Mouse (Mus musculus) heart, postnatal 0 days (tissue): ENCODE results near the gene Tuba8. TPM values are rescaled to one million over a fixed set of nuclear protein-coding genes. Genes with fewer than 3 reads are reported as not detected.

Experiments used
- ATAC-seq: fragments of 200-750 bp; cut with Nextera tagmentation; 2 replicates; pipeline ENCODE4 v1.8.0; 2017; ENCODE audit warnings: low read depth, moderate number of reproducible peaks, moderate library complexity; ENCODE audit not compliant: insufficient read depth
- DNase-seq: peaks from one replicate; pipeline ENCODE4 v3.0.0-alpha.2; 2016; ENCODE audit warnings: low spot score
- H3K27ac ChIP-seq: fragments of 300-500 bp; sonication (generic); 2 replicates; pipeline ENCODE4 v1.5.1; 2014; ENCODE audit warnings: low read depth, mild to moderate bottlenecking
- H3K27me3 ChIP-seq: fragments of 300-500 bp; sonication (generic); 2 replicates; pipeline ENCODE4 v1.6.1; 2014; ENCODE audit warnings: low read length, mixed read lengths; ENCODE audit not compliant: control insufficient read depth, insufficient read depth
- H3K36me3 ChIP-seq: fragments of 300-500 bp; sonication (generic); replicated peaks from 2 replicates; pipeline ENCODE4 v1.6.1; 2014; ENCODE audit warnings: low read length, mixed read lengths; ENCODE audit not compliant: control insufficient read depth, insufficient read depth
- H3K4me1 ChIP-seq: fragments of 300-500 bp; sonication (generic); 2 replicates; pipeline ENCODE4 v1.6.1; 2014; ENCODE audit warnings: antibody characterized with exemption; ENCODE audit not compliant: control insufficient read depth, insufficient read depth
- H3K4me2 ChIP-seq: fragments of 300-500 bp; sonication (generic); 2 replicates; pipeline ENCODE4 v1.6.1; 2014; ENCODE audit warnings: low read depth, mild to moderate bottlenecking, low read length, moderate library complexity
- H3K4me3 ChIP-seq: fragments of 300-500 bp; sonication (generic); 2 replicates; pipeline ENCODE4 v1.5.1; 2014; ENCODE audit warnings: low read depth, low read length
- H3K9ac ChIP-seq: fragments of 300-500 bp; sonication (generic); replicated peaks from 2 replicates; pipeline ENCODE4 v1.6.1; 2014; ENCODE audit warnings: low read depth, low read length, mixed read lengths
- H3K9me3 ChIP-seq: fragments of 300-500 bp; sonication (generic); replicated peaks from 2 replicates; pipeline ENCODE4 v1.6.1; 2016; ENCODE audit warnings: low read length; ENCODE audit not compliant: control insufficient read depth
- CTCF ChIP-seq: IDR thresholded peaks from 2 replicates; pipeline ENCODE4 v1.5.1; 2016; ENCODE audit warnings: antibody characterized with exemption, control low read depth, low read depth
- EP300 ChIP-seq: IDR thresholded peaks from 2 replicates; pipeline ENCODE4 v1.6.1; 2016; ENCODE audit warnings: antibody characterized with exemption, low read depth
- WGBS: fragments of 180-500 bp; shearing (Covaris S2); extraction: QIAGEN DNeasy Blood & Tissue Kit; methylation state at CpG from one replicate; pipeline ENCODE4 v1.1.7; 2014; 5-methylcytosine and 5-hydroxymethylcytosine counted together
- polyA plus RNA-seq: library from polyadenylated mRNA; unstranded; fragments of >200 nt; fragmentation: Nextera tagmentation; extraction: Ambion mirVana; gene quantifications from 2 replicates; pipeline ENCODE4 v1.2.1, GENCODE M21; 2015
- total RNA-seq: library from RNA; depleted of rRNA; stranded (reverse); fragments of >200 nt; gene quantifications from 2 replicates; pipeline ENCODE4 v1.2.3, GENCODE M21; 2014; ENCODE audit warnings: low replicate concordance

The Tuba8 gene
- total and polyA plus RNA-seq, 2 experiments from 2014 or later, result 5.6 to 6.0 TPM

DNA sequence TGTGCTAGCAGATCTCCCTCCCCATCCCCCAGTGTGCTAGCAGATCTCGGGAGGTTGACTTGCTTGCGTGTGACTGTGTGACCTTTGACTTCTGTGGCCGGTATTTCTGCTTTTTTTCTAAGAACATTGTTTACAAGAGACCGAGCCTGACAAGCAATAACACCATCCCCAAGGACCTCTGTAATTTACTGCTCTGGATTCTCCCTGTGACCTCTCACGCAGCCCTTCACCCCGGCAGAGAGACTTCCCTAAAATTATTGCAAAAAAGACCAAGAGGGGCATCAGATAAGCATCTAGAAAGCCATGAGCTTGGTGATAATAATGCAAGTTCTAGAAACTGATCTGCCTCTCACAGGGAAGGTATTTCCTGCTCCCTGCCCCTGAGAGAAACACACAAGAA is 14.5 kb downstream of the Tuba8 start:
- Histone ChIP-seq H3K9ac (no peak overlapping the region), H3K36me3 (no peaks in the 10 kb centered on the region), H3K4me3 (no peak overlapping the region), H3K9me3 (no peaks in the 10 kb centered on the region), H3K27me3 (no peaks in the 10 kb centered on the region), H3K4me2 (no peak overlapping the region), H3K27ac (no peak overlapping the region; the same call in 1 of the 2 replicates), H3K4me1 (0 out of 2 replicates have a peak, but pooled peaks cover 8% of the 10 kb centered on the region)
- no peak for TF ChIP-seq CTCF
- TF ChIP-seq EP300, result no peak
- 32% methylated on average over 6 of the region's 6 CpGs for WGBS
- no peak for ATAC-seq
- no peak for DNase-seq

GRCm38 (mm10) chr6:121226043-121226442 is 15.5 kb downstream of the Tuba8 start:
- ATAC-seq (no peak), DNase-seq (no peak)
- TF ChIP-seq CTCF, result no peak
- TF ChIP-seq EP300, result no peak
- Histone ChIP-seq H3K36me3 (no peaks in the 10 kb centered on the region), H3K4me2 (peak overlapping the region; percentile 6; the same call in 1 of the 2 replicates), H3K27ac (peak overlapping the region; percentile 49; the same call in 1 of the 2 replicates), H3K27me3 (no peaks in the 10 kb centered on the region), H3K4me1 (no peaks in the 10 kb centered on the region), H3K4me3 (no peak overlapping the region), H3K9me3 (no peaks in the 10 kb centered on the region), H3K9ac (no peak overlapping the region)
- 52% methylated on average over 4 of the region's 4 CpGs for WGBS

GRCm38 (mm10) chr6:121226744-121227143 is 16.2 kb downstream of the Tuba8 start:
- H3K4me3 ChIP-seq, result no peak overlapping the region
- H3K4me2 ChIP-seq, result no peak overlapping the region
- TF ChIP-seq CTCF (no peak), EP300 (no peak)
- no peak overlapping the region for H3K27ac ChIP-seq
- no peaks in the 10 kb centered on the region for H3K4me1 ChIP-seq
- no peak for ATAC-seq
- no peaks in the 10 kb centered on the region for H3K36me3 ChIP-seq
- no peak for DNase-seq
- H3K9me3 ChIP-seq, result no peaks in the 10 kb centered on the region
- no peak overlapping the region for H3K9ac ChIP-seq
- WGBS, result 75% methylated on average over 2 of the region's 2 CpGs
- no peaks in the 10 kb centered on the region for H3K27me3 ChIP-seq

DNA sequence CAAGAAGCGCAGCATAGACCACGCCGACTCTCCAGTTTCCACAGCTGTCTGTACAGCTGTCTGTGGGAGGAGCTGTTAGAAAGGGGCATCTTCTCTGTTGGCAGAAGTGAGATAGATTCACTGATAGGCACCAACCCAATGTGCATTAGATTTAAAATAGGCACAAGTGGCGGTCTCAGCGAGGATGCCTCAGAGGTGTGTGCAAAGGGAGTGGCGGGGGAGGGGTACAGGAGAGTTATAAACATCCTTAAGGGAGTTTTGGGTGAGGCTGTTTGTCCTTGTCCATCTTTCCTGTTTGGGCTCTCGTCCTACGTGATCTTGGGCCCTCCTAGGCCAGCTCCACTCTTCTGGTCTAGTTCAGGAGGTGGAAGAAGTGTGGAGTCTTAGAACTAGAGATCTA is 17.9 kb downstream of the Tuba8 start:
- 63% methylated on average over 8 of the region's 8 CpGs for WGBS
- Histone ChIP-seq H3K9me3 (no peaks in the 10 kb centered on the region), H3K9ac (no peak overlapping the region), H3K4me3 (no peak overlapping the region), H3K27ac (no peak overlapping the region), H3K4me2 (no peak overlapping the region), H3K4me1 (no peaks in the 10 kb centered on the region), H3K36me3 (no peaks in the 10 kb centered on the region), H3K27me3 (no peaks in the 10 kb centered on the region)
- DNase-seq (no peak), ATAC-seq (no peak)
- TF ChIP-seq EP300 (no peak), CTCF (no peak)

GRCm38 (mm10) chr6:121232652-121233051 is 22.2 kb downstream of the Tuba8 start:
- no peaks in the 10 kb centered on the region for H3K27me3 ChIP-seq
- no peak overlapping the region for H3K4me2 ChIP-seq
- no peaks in the 10 kb centered on the region for H3K9me3 ChIP-seq
- no peaks in the 10 kb centered on the region for H3K4me1 ChIP-seq
- TF ChIP-seq CTCF, result no peak
- TF ChIP-seq EP300, result no peak
- DNase-seq (no peak), ATAC-seq (no peak)
- H3K27ac ChIP-seq, result no peak overlapping the region
- WGBS, result 32% methylated on average over 1 of the region's 1 CpGs
- no peak overlapping the region for H3K9ac ChIP-seq
- H3K4me3 ChIP-seq, result no peak overlapping the region
- no peaks in the 10 kb centered on the region for H3K36me3 ChIP-seq

DNA sequence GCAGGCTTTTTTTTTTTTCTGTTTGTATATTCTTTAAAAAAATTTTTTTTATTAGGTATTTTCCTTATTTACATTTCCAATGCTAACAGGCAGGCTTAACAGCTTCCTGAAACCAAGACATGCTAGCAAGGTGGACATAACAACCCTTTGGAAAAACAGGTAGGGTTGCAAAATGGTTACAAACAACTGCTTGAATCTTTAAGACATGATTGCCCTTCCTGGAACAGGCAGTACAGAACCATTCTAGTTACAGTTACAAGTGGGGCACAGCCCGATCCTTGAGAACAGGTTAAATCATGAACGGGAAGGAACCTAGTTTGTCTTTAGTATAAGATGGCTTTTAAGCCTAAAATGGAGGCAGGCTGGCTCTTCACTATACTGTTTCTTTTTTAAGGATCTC is 25.9 kb downstream of the Tuba8 start:
- TF ChIP-seq EP300 (no peak), CTCF (no peak)
- H3K4me3 ChIP-seq, result no peak overlapping the region
- ATAC-seq, result no peak
- no peak overlapping the region for H3K4me2 ChIP-seq
- H3K9me3 ChIP-seq, result no peaks in the 10 kb centered on the region
- no peak overlapping the region for H3K27ac ChIP-seq
- no peaks in the 10 kb centered on the region for H3K4me1 ChIP-seq
- H3K9ac ChIP-seq, result no peak overlapping the region
- 81% methylated on average over 2 of the region's 2 CpGs for WGBS
- no peak for DNase-seq
- no peaks in the 10 kb centered on the region for H3K27me3 ChIP-seq
- no peaks in the 10 kb centered on the region for H3K36me3 ChIP-seq
